19 mouse cellular contexts compared by ENCODE assay signal in the genomic region with DNA sequence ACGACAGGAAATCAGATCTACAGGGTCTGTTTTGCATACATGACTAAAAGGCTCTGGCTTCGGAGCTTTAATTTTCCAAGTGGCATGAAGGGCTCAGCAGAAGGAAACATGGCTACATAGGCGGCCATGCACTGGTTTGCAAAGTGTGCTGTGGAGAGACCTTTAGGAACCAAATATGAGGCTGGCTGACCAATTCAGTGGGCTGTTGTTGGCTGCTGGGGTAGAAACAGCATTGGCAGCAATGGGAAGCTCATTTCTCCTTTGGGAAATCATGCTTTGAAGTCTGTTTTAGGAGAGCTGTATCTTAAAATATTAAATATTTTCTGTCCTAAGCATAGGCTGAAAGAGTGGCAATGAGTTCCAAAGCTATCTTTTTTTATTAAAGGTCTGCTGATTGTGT.
"Had no signal": no experiment of that assay in that cellular context is flagged by ENCODE, and none has a peak within 500 bp of the region (broad histone marks: within the 10 kb centered on the region; RNA-seq: fewer than 3 reads in every experiment).

No protein-coding gene starts in this region.

- H3K4me2 ChIP-seq: kidney, embryonic 15.5 days; limb, embryonic 12.5 days; limb, embryonic 15.5 days; liver, embryonic 11.5 days; lung, embryonic 14.5 days; midbrain, embryonic 12.5 days had no signal

- DNase-seq: kidney, adult 8-10 months; kidney, postnatal 36 days; layer of hippocampus, adult 9-11 months; liver, postnatal 0 days; lung, embryonic 14.5 days; thymus, adult 2 months; thymus, postnatal 14 days; thymus, postnatal 4 days had no signal

- H3K27me3 ChIP-seq: kidney, embryonic 15.5 days; limb, embryonic 12.5 days; limb, embryonic 15.5 days; midbrain, embryonic 12.5 days had no signal

- H3K4me1 ChIP-seq: limb, embryonic 12.5 days had no signal

- H3K9ac ChIP-seq: kidney, embryonic 15.5 days; limb, embryonic 12.5 days; limb, embryonic 15.5 days; liver, embryonic 14.5 days; liver, postnatal 0 days; lung, embryonic 14.5 days; midbrain, embryonic 12.5 days had no signal

- ATAC-seq: liver, postnatal 0 days; lung, postnatal 0 days; midbrain, embryonic 16.5 days had no signal

- H3K27ac ChIP-seq: kidney, embryonic 15.5 days; left cerebral cortex, adult 2 months; limb, embryonic 12.5 days; limb, embryonic 15.5 days; liver, embryonic 14.5 days; macrophage; midbrain, embryonic 12.5 days; stomach, postnatal 0 days had no signal

- H3K4me3 ChIP-seq: kidney, embryonic 15.5 days; left cerebral cortex, adult 2 months; limb, embryonic 12.5 days; limb, embryonic 15.5 days; midbrain, embryonic 12.5 days had no signal

- H3K36me3 ChIP-seq: kidney, embryonic 15.5 days; limb, embryonic 12.5 days; limb, embryonic 15.5 days; midbrain, embryonic 12.5 days had no signal

- H3K9me3 ChIP-seq: kidney, embryonic 15.5 days; limb, embryonic 12.5 days; limb, embryonic 15.5 days; midbrain, embryonic 12.5 days had no signal
